Mouse (Mus musculus): ENCODE results near the gene Usp32.

The Usp32 gene

GRCm38 (mm10) chr11:84985421-84985820, 154.5 kb downstream of the Usp32 start:
- CTCF ChIA-PET = no interaction called here

- CTCF ChIA-PET = no interaction called here
These were observed 159.3 kb downstream of the Usp32 start for GRCm38 (mm10) chr11:84980697-84981096.

- CTCF ChIA-PET = no interaction called here
These were observed 160.6 kb downstream of the Usp32 start for GRCm38 (mm10) chr11:84979351-84979750.

GRCm38 (mm10) chr11:84978113-84978512, 161.8 kb downstream of the Usp32 start:
- CTCF ChIA-PET = no interaction called here

- CTCF ChIA-PET = no interaction called here
These were observed 162.5 kb downstream of the Usp32 start for GRCm38 (mm10) chr11:84977385-84977952.

- CTCF ChIA-PET = no interaction called here
These were observed 163.3 kb downstream of the Usp32 start for GRCm38 (mm10) chr11:84976706-84977105.

GRCm38 (mm10) chr11:84974582-84974981, 165.4 kb downstream of the Usp32 start:
- CTCF ChIA-PET = no interaction called here

GRCm38 (mm10) chr11:84973661-84974060, 166.3 kb downstream of the Usp32 start:
- CTCF ChIA-PET = no interaction called here

GRCm38 (mm10) chr11:84972067-84972466, 167.9 kb downstream of the Usp32 start:
- CTCF ChIA-PET = no interaction called here

GRCm38 (mm10) chr11:84968775-84969174, 171.2 kb downstream of the Usp32 start:
- CTCF ChIA-PET = no interaction called here

GRCm38 (mm10) chr11:84968309-84968708, 171.7 kb downstream of the Usp32 start:
- CTCF ChIA-PET = interaction anchor here (0.7 kb wide), 1 partner anchor 51 kb away, joined by 3 read pairs; no protein-coding TSS in a partner anchor

GRCm38 (mm10) chr11:84967113-84967512, 172.8 kb downstream of the Usp32 start:
- CTCF ChIA-PET = no interaction called here

GRCm38 (mm10) chr11:84966696-84967095, 173.3 kb downstream of the Usp32 start:
- CTCF ChIA-PET = no interaction called here

GRCm38 (mm10) chr11:84963556-84963955, 176.4 kb downstream of the Usp32 start:
- CTCF ChIA-PET = interaction anchor here (0.7 kb wide), 1 partner anchor 533 kb away, joined by 8 read pairs; no protein-coding TSS in a partner anchor

GRCm38 (mm10) chr11:84962536-84962935, 177.4 kb downstream of the Usp32 start:
- CTCF ChIA-PET = no interaction called here

GRCm38 (mm10) chr11:84961571-84961970, 178.4 kb downstream of the Usp32 start:
- CTCF ChIA-PET = no interaction called here

- CTCF ChIA-PET = no interaction called here
These were observed 179.2 kb downstream of the Usp32 start for GRCm38 (mm10) chr11:84960780-84961179.

- CTCF ChIA-PET = no interaction called here
These were observed 179.7 kb downstream of the Usp32 start for GRCm38 (mm10) chr11:84960291-84960690.

GRCm38 (mm10) chr11:84959701-84960181, 180.2 kb downstream of the Usp32 start:
- CTCF ChIA-PET = no interaction called here

- CTCF ChIA-PET = no interaction called here
These were observed 180.8 kb downstream of the Usp32 start for GRCm38 (mm10) chr11:84959181-84959580.

- CTCF ChIA-PET = no interaction called here
These were observed 181.7 kb downstream of the Usp32 start for GRCm38 (mm10) chr11:84958271-84958630.

GRCm38 (mm10) chr11:84957591-84958270, 182.2 kb downstream of the Usp32 start, which contains the start of gene Car4:
Gene Car4 (plus strand): TSS chr11:84957786.
- CTCF ChIA-PET = no interaction called here

- CTCF ChIA-PET = no interaction called here
These were observed 182.8 kb downstream of the Usp32 start for GRCm38 (mm10) chr11:84957171-84957570.

GRCm38 (mm10) chr11:84956400-84956799, 183.6 kb downstream of the Usp32 start:
- CTCF ChIA-PET = interaction anchor here (0.6 kb wide), 1 partner anchor 133 kb away, joined by 4 read pairs; no protein-coding TSS in a partner anchor

Data from spleen, embryonic (tissue).